Mouse (Mus musculus) lung, embryonic 14.5 days (tissue): Measurements from ENCODE around the gene Kcnj6. TPM values are rescaled to one million over a fixed set of nuclear protein-coding genes. Genes with fewer than 3 reads are reported as not detected.

Experiments
- ATAC-seq: fragments of 200-750 bp; cut with Nextera tagmentation; 2 replicates; pipeline ENCODE4 v1.8.0; 2017; ENCODE audit warnings: mild to moderate bottlenecking, moderate TSS enrichment, moderate library complexity; ENCODE audit not compliant: insufficient read depth
- DNase-seq: peaks from one replicate; pipeline ENCODE4 v3.0.0-alpha.2; 2015
- H3K27ac ChIP-seq: fragments of 300-500 bp; sonication (generic); 2 replicates; pipeline ENCODE4 v1.5.1; 2014; ENCODE audit warnings: low read depth, mild to moderate bottlenecking, moderate library complexity
- H3K27me3 ChIP-seq: fragments of 300-500 bp; sonication (generic); 2 replicates; pipeline ENCODE4 v1.6.1; 2014; ENCODE audit warnings: low read length, control low read depth; ENCODE audit not compliant: insufficient read depth
- H3K36me3 ChIP-seq: fragments of 300-500 bp; sonication (generic); 2 replicates; pipeline ENCODE4 v1.6.1; 2014; ENCODE audit warnings: control low read depth; ENCODE audit not compliant: insufficient read depth
- H3K4me1 ChIP-seq: fragments of 300-500 bp; sonication (generic); 2 replicates; pipeline ENCODE4 v1.6.1; 2014; ENCODE audit warnings: antibody characterized with exemption, control low read depth; ENCODE audit not compliant: insufficient read depth
- H3K4me2 ChIP-seq: fragments of 300-500 bp; sonication (generic); 2 replicates; pipeline ENCODE4 v1.6.1; 2014; ENCODE audit warnings: mild to moderate bottlenecking
- H3K4me3 ChIP-seq: fragments of 300-500 bp; sonication (generic); 2 replicates; pipeline ENCODE4 v1.5.1; 2014; ENCODE audit warnings: low read depth, low read length
- H3K9ac ChIP-seq: fragments of 300-500 bp; sonication (generic); 2 replicates; pipeline ENCODE4 v1.6.1; 2014
- H3K9me3 ChIP-seq: fragments of 300-500 bp; sonication (generic); 2 replicates; pipeline ENCODE4 v1.6.1; 2016; ENCODE audit warnings: low read depth, low read length, control low read depth
- CTCF ChIP-seq: IDR thresholded peaks from 2 replicates; pipeline ENCODE4 v1.5.1; 2016; ENCODE audit warnings: antibody characterized with exemption, low read depth
- WGBS: fragments of 180-500 bp; shearing (Covaris S2); extraction: QIAGEN DNeasy Blood & Tissue Kit; methylation state at CpG from one replicate; pipeline ENCODE4 v1.1.7; 2014; 5-methylcytosine and 5-hydroxymethylcytosine counted together
- polyA plus RNA-seq: library from polyadenylated mRNA; unstranded; fragments of >200 nt; fragmentation: Nextera tagmentation; extraction: Ambion mirVana; gene quantifications from 2 replicates; pipeline ENCODE4 v1.2.1, GENCODE M21; 2014

The Kcnj6 gene
- polyA plus RNA-seq, 1 experiment from 2014 or later = not detected

GRCm38 (mm10) chr16:94785873-94786272 is 211.6 kb downstream of the Kcnj6 start:
- no peak overlapping the region for H3K27ac ChIP-seq
- no peak overlapping the region for H3K4me3 ChIP-seq
- WGBS = 70% methylated on average over 5 of the region's 5 CpGs
- no peaks in the 10 kb centered on the region for H3K36me3 ChIP-seq
- no peak for ATAC-seq
- TF ChIP-seq CTCF = no peak
- no peak for DNase-seq
- H3K4me1 ChIP-seq = no peaks in the 10 kb centered on the region
- H3K9ac ChIP-seq = no peak overlapping the region
- H3K4me2 ChIP-seq = no peak overlapping the region
- no peaks in the 10 kb centered on the region for H3K9me3 ChIP-seq
- H3K27me3 ChIP-seq = no peaks in the 10 kb centered on the region

- H3K4me1 ChIP-seq = no peaks in the 10 kb centered on the region
- 58% methylated on average over 7 of the region's 7 CpGs for WGBS
- H3K4me2 ChIP-seq = no peak overlapping the region
- peak; percentile 35 for TF ChIP-seq CTCF
- H3K27me3 ChIP-seq = no peaks in the 10 kb centered on the region
- DNase-seq = peak; percentile 28
- H3K9ac ChIP-seq = no peak overlapping the region
- H3K9me3 ChIP-seq = no peaks in the 10 kb centered on the region
- H3K27ac ChIP-seq = no peak overlapping the region
- H3K4me3 ChIP-seq = no peak overlapping the region
- H3K36me3 ChIP-seq = no peaks in the 10 kb centered on the region
- no peak for ATAC-seq
Measured at GRCm38 (mm10) chr16:94783696-94784095, 213.8 kb downstream of the Kcnj6 start.

DNA sequence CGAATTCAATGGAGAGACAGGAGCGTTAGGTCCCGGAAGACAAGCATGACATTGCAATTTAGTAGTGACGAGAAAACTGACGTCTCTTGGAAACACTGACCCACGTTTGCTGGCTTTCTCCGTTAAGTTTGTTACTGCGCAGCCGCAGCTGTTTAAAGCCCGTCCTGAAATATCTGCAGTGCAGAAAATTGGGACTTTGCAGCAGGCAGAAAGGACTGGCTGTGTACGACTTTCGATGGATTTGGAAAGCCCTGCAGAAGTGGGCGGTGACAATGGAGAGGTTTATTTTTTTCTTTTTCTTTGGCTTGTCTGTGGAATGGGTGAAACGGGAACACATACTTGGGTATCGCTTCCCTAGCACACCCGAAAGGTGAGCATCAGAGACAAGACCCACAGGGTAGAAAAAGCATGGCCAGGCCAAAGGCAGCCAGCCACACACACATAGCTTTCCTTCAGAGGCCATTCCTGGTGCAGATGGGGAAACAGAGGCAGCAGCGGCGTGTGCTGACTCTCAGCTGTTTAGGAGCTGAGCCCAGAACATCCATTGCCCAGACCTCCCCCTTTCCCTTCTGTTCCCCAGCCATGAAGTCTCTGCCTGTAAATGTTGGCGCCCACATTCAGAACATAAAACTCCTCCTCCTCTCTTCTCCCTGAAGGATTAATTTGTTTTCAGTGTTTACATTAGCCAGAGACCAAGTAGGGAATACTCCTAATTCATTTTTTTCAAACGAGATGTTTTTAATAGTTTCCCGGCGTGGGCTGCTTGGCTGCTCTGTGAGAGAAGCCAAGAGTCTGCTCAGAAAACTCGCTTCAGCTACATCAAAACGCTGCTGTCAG is 215.2 kb downstream of the Kcnj6 start:
- ATAC-seq = peak; percentile 49; the same call in 1 of the 2 replicates
- H3K27me3 ChIP-seq = no peaks in the 10 kb centered on the region
- no peak overlapping the region for H3K4me2 ChIP-seq
- H3K27ac ChIP-seq = no peak overlapping the region
- no peak overlapping the region for H3K9ac ChIP-seq
- H3K9me3 ChIP-seq = no peaks in the 10 kb centered on the region
- no peak overlapping the region for H3K4me3 ChIP-seq
- no peaks in the 10 kb centered on the region for H3K4me1 ChIP-seq
- peak; percentile 63 for DNase-seq
- WGBS = 70% methylated on average over 24 of the region's 24 CpGs
- no peak for TF ChIP-seq CTCF
- H3K36me3 ChIP-seq = no peaks in the 10 kb centered on the region

DNA sequence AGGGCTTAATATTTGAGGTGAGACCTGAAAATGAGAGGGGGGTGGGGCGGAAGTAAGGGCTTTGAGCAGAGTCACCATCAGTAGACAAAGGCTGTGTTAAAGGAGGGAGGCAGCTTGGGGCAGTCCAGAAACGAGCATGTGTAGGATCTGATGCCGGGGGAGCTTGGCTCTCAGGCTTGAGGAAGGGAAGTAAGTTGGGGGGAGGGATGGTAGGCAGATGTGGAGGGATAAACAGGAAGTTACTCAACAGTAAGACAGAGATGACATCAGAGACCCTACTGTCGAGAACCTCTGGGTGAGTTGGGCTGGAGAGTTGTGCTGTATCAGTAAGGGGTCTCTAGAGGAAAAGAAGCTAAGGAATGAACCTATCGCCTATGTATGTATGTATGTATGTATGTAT is 223.6 kb downstream of the Kcnj6 start:
- no peak for ATAC-seq
- H3K9me3 ChIP-seq = no peaks in the 10 kb centered on the region

GRCm38 (mm10) chr16:94767606-94768005 is 229.9 kb downstream of the Kcnj6 start:
- H3K9me3 ChIP-seq = no peaks in the 10 kb centered on the region
- no peak overlapping the region for H3K27ac ChIP-seq
- no peaks in the 10 kb centered on the region for H3K27me3 ChIP-seq
- WGBS = 77% methylated on average over 6 of the region's 6 CpGs
- H3K36me3 ChIP-seq = no peaks in the 10 kb centered on the region
- H3K4me2 ChIP-seq = no peak overlapping the region
- no peak overlapping the region for H3K4me3 ChIP-seq
- DNase-seq = no peak
- ATAC-seq = no peak
- H3K4me1 ChIP-seq = no peaks in the 10 kb centered on the region
- no peak overlapping the region for H3K9ac ChIP-seq
- no peak for TF ChIP-seq CTCF

More for the DNA sequence above, 223.6 kb downstream of the Kcnj6 start:
- DNase-seq = no peak
- 70% methylated on average over 5 of the region's 5 CpGs for WGBS
- no peak overlapping the region for H3K9ac ChIP-seq
- no peak overlapping the region for H3K4me2 ChIP-seq
- H3K27me3 ChIP-seq = no peaks in the 10 kb centered on the region
- H3K27ac ChIP-seq = no peak overlapping the region
- no peaks in the 10 kb centered on the region for H3K36me3 ChIP-seq
- H3K4me1 ChIP-seq = no peaks in the 10 kb centered on the region
- no peak overlapping the region for H3K4me3 ChIP-seq
- TF ChIP-seq CTCF = no peak

- Histone ChIP-seq H3K36me3 (no peaks in the 10 kb centered on the region), H3K27ac (no peak overlapping the region), H3K9ac (no peak overlapping the region), H3K4me3 (no peak overlapping the region), H3K4me1 (no peaks in the 10 kb centered on the region), H3K9me3 (no peaks in the 10 kb centered on the region), H3K4me2 (no peak overlapping the region), H3K27me3 (no peaks in the 10 kb centered on the region)
- TF ChIP-seq CTCF = peak; percentile 23
- ATAC-seq = no peak; the same call in 1 of the 2 replicates
- peak; percentile 39 for DNase-seq
- 30% methylated on average over 8 of the region's 8 CpGs for WGBS
Measured at GRCm38 (mm10) chr16:94765129-94765528, 232.4 kb downstream of the Kcnj6 start.

DNA sequence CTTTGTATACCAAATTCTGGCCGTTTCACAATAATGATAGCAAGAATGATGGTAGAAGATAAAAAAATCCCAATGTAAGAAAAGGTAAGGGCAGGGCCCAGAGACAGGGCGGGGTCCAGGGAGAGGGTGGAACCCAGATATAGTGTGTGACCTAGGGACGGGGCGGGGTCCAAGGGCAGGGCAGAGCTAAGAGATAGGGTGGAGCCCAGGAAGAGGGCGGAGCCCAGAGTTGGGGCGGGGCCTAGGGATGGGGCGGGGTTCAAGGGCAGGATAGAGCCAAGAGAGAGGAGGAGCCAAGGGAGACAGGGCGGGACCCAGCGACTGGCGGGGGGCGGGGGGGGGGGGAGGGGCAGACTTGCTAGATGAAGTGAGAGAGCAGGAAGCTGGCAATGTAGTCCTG is 236.8 kb downstream of the Kcnj6 start:
- H3K9ac ChIP-seq = no peak overlapping the region

More for the DNA sequence above, 236.8 kb downstream of the Kcnj6 start:
- no peak for TF ChIP-seq CTCF
- no peaks in the 10 kb centered on the region for H3K27me3 ChIP-seq
- H3K9me3 ChIP-seq = no peaks in the 10 kb centered on the region
- peaks cover 5% of the 10 kb centered on the region; the same call in 1 of the 2 replicates for H3K4me1 ChIP-seq
- no peak overlapping the region for H3K4me3 ChIP-seq
- ATAC-seq (0 out of 2 replicates have a peak, but pooled peaks have one; percentile 17), DNase-seq (no peak)
- WGBS = 42% methylated on average over 10 of the region's 11 CpGs
- no peak overlapping the region for H3K27ac ChIP-seq
- no peak overlapping the region for H3K4me2 ChIP-seq
- H3K36me3 ChIP-seq = no peaks in the 10 kb centered on the region
